Mouse (Mus musculus): ENCODE measurements around the gene Lsm4. TPM values are rescaled to one million over a fixed set of nuclear protein-coding genes. Genes with fewer than 3 reads are reported as not detected.
A peak's percentile ranks its signal among the peaks of the same experiment; 100 is the strongest.

The Lsm4 gene
- total and polyA plus RNA-seq, 3 experiments: 94.1 to 889 (median 174) TPM

DNA sequence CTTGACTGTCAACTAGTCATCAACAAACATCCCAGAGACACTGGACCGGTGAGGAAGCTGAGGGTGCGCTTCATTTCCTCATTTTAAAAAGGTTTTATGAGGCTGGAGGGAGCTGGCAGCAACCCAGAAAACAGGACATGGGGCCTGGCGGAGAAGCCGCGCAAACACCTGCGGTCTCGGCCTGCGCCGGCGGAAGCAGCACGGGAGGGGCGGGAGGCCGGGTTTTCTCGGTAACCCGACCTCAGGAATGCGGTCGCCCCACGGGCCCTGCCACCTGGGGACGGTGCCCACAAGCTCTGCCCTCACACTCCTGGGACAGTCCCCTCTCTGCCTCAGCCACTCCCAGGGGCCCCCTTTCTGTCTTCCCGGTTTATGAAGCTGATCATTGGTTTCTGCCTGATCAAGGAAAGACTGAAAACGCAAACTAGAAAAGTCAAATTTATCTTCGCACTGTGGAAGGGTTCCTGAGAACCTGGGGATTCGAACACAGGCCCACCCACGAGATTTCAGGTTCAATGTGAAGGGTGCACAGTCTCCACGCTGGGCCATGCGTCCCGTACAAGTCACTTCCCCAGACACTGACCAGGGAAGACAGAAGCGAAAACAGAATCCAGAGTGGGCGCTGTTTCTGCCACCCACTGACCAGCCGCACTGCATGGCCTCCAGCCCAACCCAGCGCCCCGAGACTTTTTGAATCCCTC lies 22.4 kb downstream of the Lsm4 start:
- Histone ChIP-seq H3K9me3 (replicated peaks) (no peaks in the 10 kb centered on the region), H3K27me3 (ENCODE audit: insufficient read depth, low read length) (peaks cover 15% of the 10 kb centered on the region), H3K36me3 (replicated peaks) (no peaks in the 10 kb centered on the region), H3K4me3 (ENCODE audit: low read depth, low read length) (peak overlapping the region; percentile 63; the same call in 1 of the 2 replicates), H3K4me1 (ENCODE audit: insufficient read depth, low read depth, low read length) (peaks cover 67% of the 10 kb centered on the region)
- DNase-seq (ENCODE audit: low spot score) (peak; percentile 55), ATAC-seq (ENCODE audit: extremely low read depth, insufficient number of reproducible peaks, low FRiP score, poor library complexity, severe bottlenecking) (no peak)
- TF ChIP-seq CTCF (IDR thresholded peaks at IDR 0.05; ENCODE audit: low read depth, low read length): no peak
- TF ChIP-seq TAL1 (conservative IDR thresholded peaks at IDR 0.05; ENCODE audit: low read depth, low read length): no peak
- TF ChIP-seq GATA1 (IDR thresholded peaks at IDR 0.05; ENCODE audit: borderline replicate concordance, low read length): no peak
- no peak for TF ChIP-seq GATA2 (IDR thresholded peaks at IDR 0.05; ENCODE audit: borderline replicate concordance, low read depth, low read length)
- TF ChIP-seq POLR2AphosphoS5 (IDR thresholded peaks at IDR 0.05; ENCODE audit: insufficient replicate concordance, low read depth, low read length): no peak

DNA sequence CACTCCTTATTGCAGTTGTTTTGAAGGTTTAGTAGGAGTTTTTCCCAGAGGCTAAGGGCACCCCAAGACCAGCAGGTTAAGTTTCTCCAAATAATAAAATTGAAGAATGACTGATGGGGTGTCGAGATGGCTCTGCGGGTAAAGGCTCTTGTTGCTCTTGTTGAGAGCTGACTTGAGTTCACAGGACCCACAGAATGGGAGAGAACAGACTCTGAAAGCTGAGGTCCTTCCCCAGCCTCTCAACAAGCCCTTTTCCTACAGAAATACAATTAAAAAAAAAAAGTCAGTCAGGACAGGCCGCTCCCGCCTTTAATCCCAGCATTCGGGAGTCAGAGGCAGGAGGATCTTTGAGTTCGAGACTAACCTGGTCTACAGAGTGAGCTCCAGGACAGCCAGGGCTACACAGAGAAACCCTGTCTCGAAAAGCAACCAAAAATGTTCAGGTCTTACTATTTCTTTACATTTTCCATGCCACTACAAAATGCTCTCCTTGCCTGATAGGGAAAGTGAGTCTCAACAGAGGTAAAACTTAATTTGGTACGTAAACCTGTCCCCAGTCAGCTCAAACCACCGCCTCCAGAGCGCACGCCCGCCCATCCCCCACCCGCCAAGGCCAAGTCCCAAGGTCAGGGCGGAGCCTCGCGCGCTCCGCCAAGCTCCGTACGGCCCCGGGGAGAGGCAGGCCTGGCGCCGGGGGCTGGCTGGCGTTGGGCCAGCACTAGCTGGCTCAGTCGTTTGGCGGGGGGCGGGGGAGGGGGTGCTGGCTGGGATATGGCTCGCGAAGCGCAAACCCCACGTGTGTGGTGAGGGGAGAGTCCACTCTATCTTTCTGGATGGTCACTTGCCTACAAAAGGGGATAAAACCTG lies 23.2 kb downstream of the Lsm4 start:
- peaks cover 72% of the 10 kb centered on the region for H3K4me1 ChIP-seq (ENCODE audit: insufficient read depth, low read depth, low read length)
- peaks cover 2% of the 10 kb centered on the region for H3K36me3 ChIP-seq (replicated peaks)
- TF ChIP-seq GATA1 (IDR thresholded peaks at IDR 0.05; ENCODE audit: borderline replicate concordance, low read length) (no peak), CTCF (IDR thresholded peaks at IDR 0.05; ENCODE audit: low read depth, low read length) (no peak), GATA2 (IDR thresholded peaks at IDR 0.05; ENCODE audit: borderline replicate concordance, low read depth, low read length) (no peak), POLR2AphosphoS5 (IDR thresholded peaks at IDR 0.05; ENCODE audit: insufficient replicate concordance, low read depth, low read length) (no peak), TAL1 (conservative IDR thresholded peaks at IDR 0.05; ENCODE audit: low read depth, low read length) (no peak)
- peak overlapping the region; percentile 63; the same call in 1 of the 2 replicates for H3K4me3 ChIP-seq (ENCODE audit: low read depth, low read length)
- ATAC-seq (ENCODE audit: extremely low read depth, insufficient number of reproducible peaks, low FRiP score, poor library complexity, severe bottlenecking): no peak
- peak; percentile 85 for DNase-seq (ENCODE audit: low spot score)
- H3K9me3 ChIP-seq (replicated peaks): no peaks in the 10 kb centered on the region
- H3K27me3 ChIP-seq (ENCODE audit: insufficient read depth, low read length): peaks cover 13% of the 10 kb centered on the region

DNA sequence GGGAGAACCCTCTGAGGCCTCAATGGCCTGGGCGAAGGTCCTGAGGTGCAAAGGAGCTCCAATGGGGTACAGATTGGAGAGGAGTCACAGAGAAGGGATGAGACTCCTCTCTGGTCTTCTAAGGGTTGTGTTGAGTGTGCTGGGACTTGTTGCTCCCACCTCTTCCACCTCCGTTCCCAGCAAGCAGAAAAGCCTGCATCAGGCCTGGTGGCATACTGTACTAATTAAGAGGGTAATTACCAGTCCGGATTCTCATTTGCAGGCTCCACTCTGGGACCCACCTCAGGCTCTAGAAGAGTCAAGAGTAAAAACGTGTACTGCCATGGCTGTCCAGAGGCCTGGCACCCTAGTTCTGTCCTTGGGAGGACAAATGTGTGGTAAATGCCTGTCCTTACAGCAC lies 23.9 kb downstream of the Lsm4 start:
- ATAC-seq (ENCODE audit: extremely low read depth, insufficient number of reproducible peaks, low FRiP score, poor library complexity, severe bottlenecking): no peak
- Histone ChIP-seq H3K9me3 (replicated peaks) (no peaks in the 10 kb centered on the region), H3K27me3 (ENCODE audit: insufficient read depth, low read length) (peaks cover 7% of the 10 kb centered on the region), H3K4me3 (ENCODE audit: low read depth, low read length) (peak overlapping the region; percentile 63; the same call in 1 of the 2 replicates), H3K4me1 (ENCODE audit: insufficient read depth, low read depth, low read length) (peaks cover 71% of the 10 kb centered on the region), H3K36me3 (replicated peaks) (peaks cover 7% of the 10 kb centered on the region)
- no peak for TF ChIP-seq POLR2AphosphoS5 (IDR thresholded peaks at IDR 0.05; ENCODE audit: insufficient replicate concordance, low read depth, low read length)
- TF ChIP-seq CTCF (IDR thresholded peaks at IDR 0.05; ENCODE audit: low read depth, low read length): no peak
- no peak for TF ChIP-seq GATA1 (IDR thresholded peaks at IDR 0.05; ENCODE audit: borderline replicate concordance, low read length)
- TF ChIP-seq TAL1 (conservative IDR thresholded peaks at IDR 0.05; ENCODE audit: low read depth, low read length): no peak
- TF ChIP-seq GATA2 (IDR thresholded peaks at IDR 0.05; ENCODE audit: borderline replicate concordance, low read depth, low read length): no peak
- no peak for DNase-seq (ENCODE audit: low spot score)

DNA sequence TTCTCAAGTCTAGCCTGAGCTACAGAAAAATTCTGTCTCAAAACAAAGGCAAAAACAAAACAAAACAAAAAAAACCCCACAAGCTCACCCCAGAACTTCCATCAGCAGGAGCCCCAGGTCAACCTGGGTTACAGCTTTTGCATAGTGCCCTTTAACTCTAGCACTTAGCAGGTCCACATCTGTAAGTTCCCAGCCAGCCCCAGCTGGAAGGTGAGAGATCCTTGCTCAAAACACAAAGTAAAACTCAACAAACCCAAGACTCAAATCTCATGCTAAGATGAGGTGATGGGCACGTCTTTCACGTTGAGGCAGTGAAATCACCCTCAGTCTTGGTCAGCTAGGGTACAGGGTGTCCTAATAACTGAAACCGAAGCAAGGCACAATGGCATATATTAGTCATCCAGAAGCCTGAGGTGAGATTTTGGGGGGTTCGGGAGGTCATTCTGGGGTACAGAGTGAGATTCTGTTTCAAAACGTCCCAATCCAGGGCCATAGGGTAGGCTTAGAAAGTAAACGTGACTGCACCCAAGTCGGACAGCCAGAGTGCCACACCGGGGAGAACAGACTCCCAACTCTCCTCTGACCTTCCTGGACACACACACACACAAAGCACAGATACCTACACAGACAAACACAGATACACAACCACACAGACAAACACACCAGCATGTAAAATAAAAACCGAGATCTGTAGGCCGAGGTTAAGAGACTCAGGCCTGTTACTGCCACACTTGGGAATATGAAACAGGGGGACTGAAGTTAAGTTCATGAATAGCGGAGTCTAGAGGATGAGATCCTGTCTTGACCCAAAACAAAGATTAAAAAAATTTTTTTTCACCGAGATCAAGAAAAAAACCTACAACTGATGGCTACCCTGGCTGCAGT lies 24.6 kb downstream of the Lsm4 start:
- Histone ChIP-seq H3K9me3 (replicated peaks) (no peaks in the 10 kb centered on the region), H3K4me1 (ENCODE audit: insufficient read depth, low read depth, low read length) (peaks cover 65% of the 10 kb centered on the region), H3K4me3 (ENCODE audit: low read depth, low read length) (peak overlapping the region; percentile 87; the same call in 1 of the 2 replicates), H3K27me3 (ENCODE audit: insufficient read depth, low read length) (no peaks in the 10 kb centered on the region), H3K36me3 (replicated peaks) (peaks cover 12% of the 10 kb centered on the region)
- TF ChIP-seq GATA1 (IDR thresholded peaks at IDR 0.05; ENCODE audit: borderline replicate concordance, low read length): no peak
- no peak for TF ChIP-seq GATA2 (IDR thresholded peaks at IDR 0.05; ENCODE audit: borderline replicate concordance, low read depth, low read length)
- TF ChIP-seq POLR2AphosphoS5 (IDR thresholded peaks at IDR 0.05; ENCODE audit: insufficient replicate concordance, low read depth, low read length): no peak
- no peak for TF ChIP-seq CTCF (IDR thresholded peaks at IDR 0.05; ENCODE audit: low read depth, low read length)
- TF ChIP-seq TAL1 (conservative IDR thresholded peaks at IDR 0.05; ENCODE audit: low read depth, low read length): no peak
- no peak for ATAC-seq (ENCODE audit: extremely low read depth, insufficient number of reproducible peaks, low FRiP score, poor library complexity, severe bottlenecking)
- DNase-seq (ENCODE audit: low spot score): no peak

DNA sequence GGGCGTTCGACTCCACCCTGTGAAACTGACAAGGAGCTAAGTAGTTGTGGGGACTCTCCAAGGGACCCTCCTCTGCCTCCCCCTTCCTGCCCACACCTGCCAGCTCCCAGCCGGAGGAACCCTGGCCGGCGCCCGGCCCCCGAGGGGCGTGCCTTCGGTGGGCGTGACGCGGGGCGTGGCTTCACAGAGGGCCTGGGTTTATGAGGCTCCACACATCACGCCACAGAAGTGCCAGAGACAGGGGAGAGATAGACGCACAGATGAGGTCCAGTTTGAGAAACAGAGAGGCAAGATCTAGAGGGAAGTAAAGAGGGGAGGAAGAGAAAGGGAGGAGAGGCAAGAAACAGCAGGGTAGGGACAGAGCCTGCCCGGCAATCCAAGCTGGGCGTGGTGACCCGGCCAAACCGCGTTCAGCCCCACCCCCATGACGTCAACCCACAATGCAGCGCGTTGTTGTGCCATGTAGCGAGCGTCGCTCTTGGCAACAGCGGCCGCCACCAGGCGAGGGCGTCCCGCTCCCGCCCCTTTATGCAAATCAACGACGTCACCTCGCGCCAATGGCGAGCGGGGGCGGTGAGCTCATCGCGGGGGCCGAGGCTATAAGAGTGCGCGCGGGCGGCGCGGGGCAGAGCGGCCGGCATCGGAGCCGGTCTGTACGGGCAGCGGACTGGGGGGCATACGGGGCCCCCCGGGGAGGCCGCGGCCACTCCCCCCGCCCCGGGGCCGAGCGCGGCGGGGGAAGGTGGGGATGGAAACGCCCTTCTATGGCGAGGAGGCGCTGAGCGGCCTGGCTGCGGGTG lies 25.5 kb downstream of the Lsm4 start, which contains the start of gene Jund:
TSS of gene Jund (plus strand) at position 640 of the 800 bp plus-strand sequence.
- ATAC-seq (ENCODE audit: extremely low read depth, insufficient number of reproducible peaks, low FRiP score, poor library complexity, severe bottlenecking): peak; percentile 83
- H3K36me3 ChIP-seq (replicated peaks): peaks cover 15% of the 10 kb centered on the region
- TF ChIP-seq TAL1 (conservative IDR thresholded peaks at IDR 0.05; ENCODE audit: low read depth, low read length) (no peak), POLR2AphosphoS5 (IDR thresholded peaks at IDR 0.05; ENCODE audit: insufficient replicate concordance, low read depth, low read length) (peak; percentile 60; the same call in 1 of the 2 replicates), CTCF (IDR thresholded peaks at IDR 0.05; ENCODE audit: low read depth, low read length) (no peak)
- peak; percentile 94 for DNase-seq (ENCODE audit: low spot score)
- no peaks in the 10 kb centered on the region for H3K9me3 ChIP-seq (replicated peaks)
- H3K4me3 ChIP-seq (ENCODE audit: low read depth, low read length): peak within 1 kb of the TSS; percentile 87
- peaks cover 63% of the 10 kb centered on the region for H3K4me1 ChIP-seq (ENCODE audit: insufficient read depth, low read depth, low read length)
- H3K27me3 ChIP-seq (ENCODE audit: insufficient read depth, low read length): no peaks in the 10 kb centered on the region
